In the genomic region with DNA sequence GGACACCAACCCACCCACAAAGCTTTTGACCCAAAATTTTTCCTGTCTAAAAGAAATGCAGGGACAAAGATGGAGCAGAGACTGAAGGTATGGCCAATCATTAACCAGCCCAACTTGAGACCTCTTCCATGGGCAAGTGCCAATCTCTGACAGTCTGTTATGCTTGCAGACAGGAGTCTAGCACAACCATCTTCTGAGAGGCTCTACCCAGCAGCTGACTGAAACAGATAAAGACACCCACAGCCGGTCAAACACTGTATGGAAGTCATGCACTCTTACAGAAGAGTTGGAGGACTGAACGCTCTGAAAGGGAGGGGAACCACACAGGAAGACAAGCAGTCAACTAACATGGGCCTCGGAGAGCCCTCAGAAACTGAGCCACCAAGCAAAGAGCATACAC, we compare ENCODE assay signal across 19 mouse cellular contexts. TPM values are rescaled to one million over a fixed set of nuclear protein-coding genes. Genes with fewer than 3 reads are reported as not detected.
DNase-seq lines count a peak whose midpoint lies in the region; ATAC-seq and TF ChIP-seq lines count a peak whose summit lies in the region.
"Had no signal": no experiment of that assay in that cellular context is flagged by ENCODE, and none has a peak within 500 bp of the region (broad histone marks: within the 10 kb centered on the region; RNA-seq: fewer than 3 reads in every experiment).

No protein-coding gene starts in this region.

- no peak for TF ChIP-seq POLR2A in heart, adult 2 months (IDR thresholded peaks at IDR 0.05; ENCODE audit: insufficient read depth, low read depth, low read length)

- no peak for TF ChIP-seq EP300 in heart, adult 2 months (IDR thresholded peaks at IDR 0.05; ENCODE audit: insufficient read depth, low read depth, low read length)
- TF ChIP-seq EP300 in lung, postnatal 0 days (IDR thresholded peaks at IDR 0.05), result no peak

- H3K27ac ChIP-seq in heart, adult 2 months, result no peak overlapping the region
- H3K27ac ChIP-seq in liver, embryonic 16.5 days (ENCODE audit: low read length), result no peak overlapping the region
- H3K27ac ChIP-seq in lung, postnatal 0 days (ENCODE audit: low read length), result no peak overlapping the region
- H3K27ac ChIP-seq: embryonic facial prominence, embryonic 12.5 days; gastrocnemius, adult 2 months; hindbrain, embryonic 10.5 days; macrophage; midbrain, embryonic 15.5 days had no signal

- no peaks in the 10 kb centered on the region for H3K27me3 ChIP-seq in heart, adult 2 months (ENCODE audit: control insufficient read depth, insufficient read depth, low read length)
- H3K27me3 ChIP-seq in megakaryocyte, embryonic 14.5 days (replicated peaks), result no peaks in the 10 kb centered on the region
- no peaks in the 10 kb centered on the region for H3K27me3 ChIP-seq in liver, embryonic 16.5 days (ENCODE audit: control insufficient read depth, insufficient read depth, low read depth, low read length)
- H3K27me3 ChIP-seq in lung, postnatal 0 days (replicated peaks; ENCODE audit: insufficient read depth, low read length), result no peaks in the 10 kb centered on the region
- H3K27me3 ChIP-seq: embryonic facial prominence, embryonic 12.5 days; midbrain, embryonic 15.5 days had no signal

- H3K79me2 ChIP-seq in heart, adult 2 months (replicated peaks; ENCODE audit: control insufficient read depth, insufficient read depth, low read length), result no peaks in the 10 kb centered on the region

- DNase-seq in heart, adult 11 months, result peak; percentile 81
- DNase-seq in heart, adult 2 months, result no peak
- no peak for DNase-seq in lung, postnatal 0 days (ENCODE audit: low spot score)
- DNase-seq in lung, adult 18-20 months, result no peak
- DNase-seq in thymus, postnatal 25 days, result no peak
- DNase-seq: adrenal gland, postnatal 10 days; cerebellum, adult 18-20 months; forebrain, postnatal 0 days; gastrocnemius, adult 2 months; heart, adult 18-20 months; lung, adult 2 months had no signal

- H3K9me3 ChIP-seq in megakaryocyte, embryonic 14.5 days, result no peaks in the 10 kb centered on the region
- H3K9me3 ChIP-seq in liver, embryonic 16.5 days (replicated peaks; ENCODE audit: control insufficient read depth, low read length), result no peaks in the 10 kb centered on the region
- no peaks in the 10 kb centered on the region for H3K9me3 ChIP-seq in lung, postnatal 0 days (ENCODE audit: low read length)
- H3K9me3 ChIP-seq: embryonic facial prominence, embryonic 12.5 days; hindbrain, embryonic 10.5 days; midbrain, embryonic 15.5 days had no signal

- ATAC-seq in megakaryocyte, adult 5-6 weeks (ENCODE audit: poor library complexity, severe bottlenecking), result no peak
- ATAC-seq in liver, embryonic 16.5 days (ENCODE audit: low read depth), result peak; percentile 41; the same call in 1 of the 2 replicates
- ATAC-seq in lung, postnatal 0 days, result no peak
- ATAC-seq: CD4-positive, CD25-positive, alpha-beta regulatory T cell, adult 4 months; forebrain, postnatal 0 days; midbrain, embryonic 15.5 days had no signal

- no peak for TF ChIP-seq CTCF in heart, adult 2 months (IDR thresholded peaks at IDR 0.05)
- TF ChIP-seq CTCF in lung, postnatal 0 days (IDR thresholded peaks at IDR 0.05), result no peak

- H3K4me1 ChIP-seq in heart, adult 2 months (ENCODE audit: control insufficient read depth, insufficient read depth, low read length), result no peaks in the 10 kb centered on the region
- H3K4me1 ChIP-seq in megakaryocyte, embryonic 14.5 days, result peaks cover 87% of the 10 kb centered on the region
- H3K4me1 ChIP-seq in liver, embryonic 16.5 days (ENCODE audit: control insufficient read depth, low read depth, low read length), result no peaks in the 10 kb centered on the region
- no peaks in the 10 kb centered on the region for H3K4me1 ChIP-seq in lung, postnatal 0 days (ENCODE audit: insufficient read depth, low read depth, low read length)
- H3K4me1 ChIP-seq: embryonic facial prominence, embryonic 12.5 days; hindbrain, embryonic 10.5 days; midbrain, embryonic 15.5 days had no signal

- intact Hi-C loops in heart, adult 2 months (cut with DNase I), result no loop called here

- no peaks in the 10 kb centered on the region; the same call in 1 of the 2 replicates for H3K36me3 ChIP-seq in heart, adult 2 months (ENCODE audit: control insufficient read depth, insufficient read depth, low read length)
- H3K36me3 ChIP-seq in megakaryocyte, embryonic 14.5 days (replicated peaks; ENCODE audit: low read length), result peaks cover 50% of the 10 kb centered on the region
- no peaks in the 10 kb centered on the region for H3K36me3 ChIP-seq in liver, embryonic 16.5 days (ENCODE audit: control insufficient read depth, insufficient read depth)
- no peaks in the 10 kb centered on the region for H3K36me3 ChIP-seq in lung, postnatal 0 days (ENCODE audit: insufficient read depth, low read length)
- H3K36me3 ChIP-seq: embryonic facial prominence, embryonic 12.5 days; hindbrain, embryonic 10.5 days; midbrain, embryonic 15.5 days had no signal

- no peak overlapping the region for H3K9ac ChIP-seq in heart, adult 2 months (ENCODE audit: low read depth, low read length)
- H3K9ac ChIP-seq in liver, embryonic 16.5 days (ENCODE audit: low read depth, low read length), result no peak overlapping the region
- H3K9ac ChIP-seq in lung, postnatal 0 days (replicated peaks; ENCODE audit: low read depth), result no peak overlapping the region
- H3K9ac ChIP-seq: embryonic facial prominence, embryonic 12.5 days; forebrain, postnatal 0 days; midbrain, embryonic 15.5 days had no signal

- H3K4me3 ChIP-seq in heart, adult 2 months, result no peak overlapping the region
- peak overlapping the region; percentile 74 for H3K4me3 ChIP-seq in megakaryocyte, embryonic 14.5 days (replicated peaks)
- H3K4me3 ChIP-seq in liver, embryonic 16.5 days (ENCODE audit: low read depth, low read length), result no peak overlapping the region
- H3K4me3 ChIP-seq in lung, postnatal 0 days (ENCODE audit: low read depth, low read length), result no peak overlapping the region
- H3K4me3 ChIP-seq: embryonic facial prominence, embryonic 12.5 days; gastrocnemius, adult 2 months; hindbrain, embryonic 10.5 days; midbrain, embryonic 15.5 days had no signal

- H3K4me2 ChIP-seq in liver, embryonic 16.5 days (ENCODE audit: low read depth, low read length), result no peak overlapping the region
- H3K4me2 ChIP-seq in lung, postnatal 0 days (replicated peaks; ENCODE audit: low read depth, low read length), result no peak overlapping the region
- H3K4me2 ChIP-seq: embryonic facial prominence, embryonic 12.5 days; midbrain, embryonic 15.5 days had no signal

- WGBS in heart, adult 2 months, result 78% methylated on average over 3 of the region's 3 CpGs
- WGBS in liver, embryonic 16.5 days (ENCODE audit: insufficient replicate concordance), result 17% methylated on average over 3 of the region's 3 CpGs
- whole genome bisulfite sequencing in lung, postnatal 0 days, result 77% methylated on average over 3 of the region's 3 CpGs

RNA-seq across cellular contexts. Expression of a gene that starts 36.7 kb away (rescaled TPM):
- total RNA-seq in heart, adult 2 months (2021), result 10 to 100 TPM; 17.5 to 38.7 TPM
- polyA plus RNA-seq in heart, adult 2 months (2012; rRNA removed), result 4.3 and 5.0 TPM in 2 replicates
- 2.8 and 4.7 TPM in 2 replicates for polyA plus RNA-seq in megakaryocyte, embryonic 14.5 days (2012; ENCODE audit: insufficient read depth, low replicate concordance)
- 165 and 167 TPM in 2 replicates for total RNA-seq in megakaryocyte, adult 5-6 weeks (2015)
- total RNA-seq in megakaryocyte, adult 5-6 weeks (2017), result 226 and 236 TPM in 2 replicates
- polyA plus RNA-seq in liver, embryonic 16.5 days (2015; fragmentation: Nextera tagmentation; extraction: Ambion mirVana), result 2.1 and 2.2 TPM in 2 replicates
- polyA plus RNA-seq in lung, postnatal 0 days (2015; fragmentation: Nextera tagmentation; extraction: Ambion mirVana), result 1.7 and 2.0 TPM in 2 replicates
- polyA plus RNA-seq: hindbrain, embryonic 10.5 days had no signal
